Comparison of ENCODE assay signal across 34 mouse cellular contexts in genomic region chr8:61344435-61344834, GRCm38 (mm10).
"Had no signal": no experiment of that assay in that cellular context is flagged by ENCODE, and none has a peak within 500 bp of the region (broad histone marks: within the 10 kb centered on the region; RNA-seq: fewer than 3 reads in every experiment).

No protein-coding gene starts in this region.

- H3K4me3 ChIP-seq: heart, embryonic 10.5 days; heart, embryonic 12.5 days; heart, embryonic 13.5 days; heart, embryonic 15.5 days; hindbrain, embryonic 10.5 days; hindbrain, embryonic 12.5 days; hindbrain, embryonic 13.5 days; hindbrain, embryonic 15.5 days; intestine, embryonic 15.5 days; kidney, embryonic 15.5 days; layer of hippocampus, adult 2 months had no signal

- H3K27ac ChIP-seq: heart, embryonic 10.5 days; heart, embryonic 13.5 days; heart, embryonic 15.5 days; hindbrain, embryonic 10.5 days; hindbrain, embryonic 12.5 days; hindbrain, embryonic 13.5 days; hindbrain, embryonic 14.5 days; hindbrain, embryonic 15.5 days; hindbrain, postnatal 0 days; intestine, embryonic 15.5 days; kidney, embryonic 15.5 days; kidney, postnatal 0 days; layer of hippocampus, adult 2 months had no signal

- H3K4me2 ChIP-seq: heart, embryonic 11.5 days; heart, embryonic 12.5 days; heart, embryonic 13.5 days; heart, embryonic 15.5 days; hindbrain, embryonic 12.5 days; hindbrain, embryonic 13.5 days; hindbrain, embryonic 14.5 days; hindbrain, embryonic 15.5 days; intestine, embryonic 15.5 days; kidney, embryonic 15.5 days had no signal

- DNase-seq: heart, postnatal 10 days; heart, postnatal 14 days; heart, postnatal 36 days; heart, postnatal 4 days; kidney, adult 11 months; kidney, adult 18-20 months; kidney, adult 2 months; kidney, adult 8-10 months; kidney, adult 9 months; kidney, postnatal 10 days; kidney, postnatal 25 days; kidney, postnatal 36 days; kidney, postnatal 4 days; layer of hippocampus, adult 9-11 months; layer of hippocampus, postnatal 36 days had no signal

- H3K9me3 ChIP-seq: heart, embryonic 10.5 days; heart, embryonic 12.5 days; heart, embryonic 13.5 days; heart, embryonic 15.5 days; hindbrain, embryonic 12.5 days; hindbrain, embryonic 13.5 days; hindbrain, embryonic 15.5 days; intestine, embryonic 15.5 days; kidney, embryonic 15.5 days had no signal

- ATAC-seq: hindbrain, embryonic 16.5 days; hindbrain, postnatal 0 days; inflammation-experienced regulatory T-cells, adult 6 months; intestine, embryonic 15.5 days; intestine, embryonic 16.5 days; intestine, postnatal 0 days had no signal

- H3K36me3 ChIP-seq: intestine, embryonic 15.5 days had no signal

- H3K27me3 ChIP-seq: heart, embryonic 12.5 days; heart, embryonic 13.5 days; heart, embryonic 15.5 days; hindbrain, embryonic 12.5 days; hindbrain, embryonic 13.5 days; hindbrain, embryonic 15.5 days; intestine, embryonic 15.5 days; kidney, embryonic 15.5 days had no signal

- H3K9ac ChIP-seq: heart, embryonic 12.5 days; heart, embryonic 13.5 days; heart, embryonic 15.5 days; hindbrain, embryonic 12.5 days; hindbrain, embryonic 13.5 days; hindbrain, embryonic 14.5 days; hindbrain, embryonic 15.5 days; intestine, embryonic 15.5 days; kidney, embryonic 15.5 days had no signal
